Mouse (Mus musculus) testis, postnatal 14 days (tissue): ENCODE measurements around the gene Vps8.

Source experiments
- DNase-seq: peaks from one replicate; pipeline ENCODE4 v3.0.0; 2021; ENCODE audit warnings: low spot score

Gene Vps8

GRCm38 (mm10) chr16:21478376-21478775 lies 55.5 kb downstream of the Vps8 start:
- DNase-seq: no peak

DNA sequence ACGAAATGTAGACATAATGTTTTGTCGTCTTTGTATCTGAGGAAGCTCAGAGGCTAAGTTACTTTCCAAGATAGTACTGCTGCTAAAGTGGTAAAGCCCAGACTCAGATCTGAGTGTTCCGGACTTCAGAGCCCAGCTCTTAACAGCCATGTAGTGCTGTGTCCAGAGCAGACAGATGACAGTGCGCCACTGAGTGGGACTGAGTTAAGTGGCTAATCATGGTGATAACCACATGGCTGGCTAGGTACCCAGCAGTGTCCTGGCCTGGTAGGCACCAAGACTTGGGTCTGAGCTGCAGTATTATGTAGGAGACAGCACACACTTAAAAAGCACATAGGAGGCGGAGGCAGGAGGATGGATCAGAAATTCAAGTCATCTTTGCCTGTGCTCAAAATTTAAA lies 60.9 kb downstream of the Vps8 start:
- no peak for DNase-seq

DNA sequence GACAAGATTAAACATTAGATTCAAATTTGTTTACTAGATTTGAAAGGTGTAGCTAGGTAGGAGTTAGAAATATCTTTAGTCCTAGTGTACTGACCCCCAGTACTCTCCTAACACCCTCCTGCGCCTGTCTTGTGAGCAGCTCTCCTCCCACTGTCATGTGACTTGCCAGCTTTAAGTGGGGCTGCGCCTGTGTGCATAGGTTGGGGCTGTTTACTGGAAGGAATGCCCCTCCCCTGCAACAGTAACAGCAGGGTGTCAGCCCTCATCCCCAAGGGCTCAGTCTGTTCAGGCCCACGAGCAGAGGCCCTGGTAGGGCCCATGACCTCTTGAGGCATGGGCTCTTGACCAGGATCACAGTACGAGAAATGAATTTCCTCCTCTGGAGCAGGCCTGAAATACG lies 62.8 kb downstream of the Vps8 start:
- no peak for DNase-seq

DNA sequence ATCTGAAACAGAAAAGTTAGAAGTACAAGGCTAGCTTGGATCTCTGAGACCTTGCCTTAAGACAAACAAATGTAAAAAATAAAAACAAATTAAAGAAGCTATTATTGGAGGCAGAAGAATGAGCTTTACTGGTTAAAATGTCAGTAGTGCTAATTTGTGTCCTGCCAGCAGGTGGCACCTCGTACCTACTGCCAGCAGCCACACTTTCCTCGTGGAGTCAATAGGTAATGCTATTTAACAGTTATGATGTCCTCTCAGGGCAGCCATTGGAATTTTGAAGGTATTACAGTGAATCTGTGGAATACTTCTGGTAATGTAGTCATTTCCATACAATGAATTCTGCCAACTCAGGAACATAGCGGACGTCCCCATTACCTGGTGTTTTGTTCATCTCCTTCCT lies 65.5 kb downstream of the Vps8 start:
- DNase-seq: no peak

GRCm38 (mm10) chr16:21492346-21492745 lies 69.4 kb downstream of the Vps8 start:
- DNase-seq: no peak

- no peak for DNase-seq
These were observed 70.0 kb downstream of the Vps8 start for GRCm38 (mm10) chr16:21492894-21493293.

- DNase-seq: no peak
These were observed 71.8 kb downstream of the Vps8 start for GRCm38 (mm10) chr16:21494681-21495080.

DNA sequence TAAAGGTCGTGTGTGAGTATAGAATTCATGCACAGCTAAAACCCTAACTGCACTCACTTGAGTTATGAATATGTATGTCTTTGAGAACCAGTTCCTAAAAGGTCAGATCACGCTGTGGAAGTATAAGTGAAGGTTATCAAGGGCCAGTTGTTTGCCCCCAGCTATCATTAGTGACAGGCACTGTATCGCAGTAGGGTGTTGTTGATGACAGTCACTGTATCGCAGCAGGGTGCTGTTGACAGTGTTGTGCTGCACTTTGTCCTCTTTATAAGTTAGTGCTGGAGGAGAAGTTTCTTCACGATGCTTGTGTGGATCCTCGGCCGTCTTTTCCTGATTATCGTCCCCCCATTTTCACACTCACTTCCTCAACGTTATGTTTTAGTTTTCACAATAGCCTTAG lies 73.9 kb downstream of the Vps8 start:
- DNase-seq: no peak

- DNase-seq: no peak
These were observed 74.7 kb downstream of the Vps8 start for GRCm38 (mm10) chr16:21497627-21498026.

DNA sequence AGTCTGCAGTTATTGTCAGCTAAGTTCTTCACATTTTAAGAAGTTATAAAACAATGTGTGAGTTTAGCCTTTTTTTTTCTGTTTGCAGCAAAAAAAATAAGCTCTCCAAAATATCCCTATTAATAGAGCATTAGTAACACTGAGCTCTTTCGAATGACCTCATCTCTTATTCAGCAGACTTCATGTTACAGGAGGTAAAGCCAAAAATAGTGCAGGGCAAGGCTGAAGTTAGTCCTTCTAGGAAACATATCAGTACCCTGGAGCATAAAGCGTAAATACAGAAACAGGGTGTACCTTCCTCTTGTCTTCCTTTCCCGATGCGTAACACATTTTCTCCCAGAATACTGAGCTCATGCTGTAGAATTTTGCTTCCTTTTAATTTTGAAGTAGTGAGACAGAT lies 76.1 kb downstream of the Vps8 start:
- DNase-seq: no peak

DNA sequence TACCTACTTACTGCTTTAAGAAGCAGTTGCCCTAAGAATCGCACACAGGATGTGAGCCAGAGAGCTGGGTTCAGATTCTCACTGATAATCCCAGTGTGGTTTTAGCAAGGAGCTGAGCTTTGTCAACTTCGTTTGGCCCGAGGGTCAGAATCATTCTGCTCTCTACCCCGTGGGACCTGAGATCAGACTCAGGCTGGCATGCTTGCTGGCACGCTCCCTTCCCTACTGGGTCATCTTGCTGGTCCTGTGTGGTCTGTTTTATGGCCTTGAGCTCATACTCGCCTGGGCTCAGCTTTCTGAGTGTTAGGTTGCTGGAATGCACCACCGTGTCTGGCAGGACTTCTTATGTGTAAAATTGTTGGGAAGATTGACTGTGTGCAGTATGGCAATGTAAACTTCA lies 76.7 kb downstream of the Vps8 start:
- DNase-seq: no peak

- DNase-seq: no peak
These were observed 95.9 kb downstream of the Vps8 start for GRCm38 (mm10) chr16:21518833-21519232.

DNA sequence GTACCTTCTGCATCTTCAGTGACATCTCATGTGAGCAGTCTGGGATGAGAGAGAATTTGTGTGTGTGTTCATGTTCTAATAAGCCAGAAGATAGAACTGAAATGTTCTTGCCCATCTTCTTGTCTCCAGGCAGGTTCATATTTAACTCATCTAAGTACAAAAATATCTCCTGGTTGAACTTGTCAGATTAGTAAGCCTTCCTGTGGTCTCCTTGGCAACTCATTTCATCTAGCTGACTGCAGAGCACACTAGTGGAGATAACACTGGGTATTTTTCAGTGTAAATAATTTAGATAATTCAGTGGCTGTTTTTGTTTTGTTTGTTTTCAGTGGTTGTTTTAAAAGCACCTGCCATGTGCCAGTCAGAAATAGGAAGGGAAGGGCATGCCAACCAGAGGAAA lies 96.9 kb downstream of the Vps8 start:
- DNase-seq: no peak

DNA sequence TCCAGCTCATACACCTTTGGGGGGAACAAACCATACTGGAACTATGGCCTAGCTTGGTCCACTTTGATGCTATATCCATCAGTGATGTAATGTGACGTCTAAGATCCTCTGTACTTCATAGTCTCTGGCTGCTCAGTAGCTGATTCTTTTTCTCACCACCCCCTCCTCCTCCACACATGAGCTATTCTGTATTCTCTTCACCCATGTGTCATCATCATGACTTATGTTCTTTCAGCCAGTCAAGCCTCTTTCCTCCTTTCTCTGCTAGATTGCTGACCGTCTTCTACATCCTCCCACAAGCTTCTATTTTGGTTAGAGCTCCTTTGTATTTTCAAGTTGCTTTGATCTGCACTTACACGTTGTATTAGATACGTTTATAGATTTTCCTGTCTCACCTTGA lies 100.8 kb downstream of the Vps8 start:
- DNase-seq: no peak

DNA sequence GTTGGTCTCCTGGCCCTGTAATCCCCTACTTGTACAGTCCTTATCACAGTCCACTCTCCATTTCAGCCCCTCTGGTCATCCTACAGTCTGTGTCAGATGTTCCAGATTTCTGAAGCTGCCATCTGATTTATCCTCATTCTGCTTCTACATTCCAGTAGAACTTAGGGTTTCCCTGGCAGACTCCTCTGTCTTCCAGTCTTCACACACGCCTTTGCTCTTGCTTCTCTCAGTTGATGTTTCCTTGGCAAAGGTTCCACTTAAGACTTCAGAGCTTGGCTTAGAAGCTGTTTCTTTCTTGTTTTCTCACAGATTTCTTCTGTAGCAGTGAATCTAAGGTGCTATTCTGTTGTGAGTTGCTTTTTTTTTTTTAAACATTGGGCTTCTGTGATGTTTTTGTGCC lies 102.5 kb downstream of the Vps8 start:
- no peak for DNase-seq

- no peak for DNase-seq
These were observed 104.5 kb downstream of the Vps8 start for GRCm38 (mm10) chr16:21527271-21528007.

GRCm38 (mm10) chr16:21533503-21533902 lies 110.6 kb downstream of the Vps8 start:
- DNase-seq: no peak

- DNase-seq: no peak
These were observed 113.5 kb downstream of the Vps8 start for GRCm38 (mm10) chr16:21536240-21537005.

DNA sequence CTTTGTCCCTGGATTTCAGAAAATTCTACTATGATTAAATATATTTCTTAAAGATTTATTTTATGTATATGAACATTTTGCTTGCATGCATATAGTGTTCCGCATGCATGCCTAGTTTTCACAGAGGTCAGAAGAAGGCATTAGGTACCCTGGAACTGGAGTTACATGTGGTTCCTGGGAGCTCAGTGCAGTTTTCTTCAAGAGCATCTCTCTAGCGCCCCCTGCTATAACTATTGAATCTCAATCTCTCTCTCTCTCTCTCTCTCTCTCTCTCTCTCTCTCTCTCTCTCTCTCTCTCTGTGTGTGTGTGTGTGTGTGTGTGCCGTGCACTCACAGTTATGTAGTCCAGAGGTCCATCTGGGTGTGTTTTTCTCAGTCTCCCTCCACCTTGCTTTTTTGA lies 114.4 kb downstream of the Vps8 start:
- no peak for DNase-seq

GRCm38 (mm10) chr16:21538889-21539288 lies 116.0 kb downstream of the Vps8 start:
- no peak for DNase-seq

GRCm38 (mm10) chr16:21542559-21542958 lies 119.6 kb downstream of the Vps8 start:
- no peak for DNase-seq

DNA sequence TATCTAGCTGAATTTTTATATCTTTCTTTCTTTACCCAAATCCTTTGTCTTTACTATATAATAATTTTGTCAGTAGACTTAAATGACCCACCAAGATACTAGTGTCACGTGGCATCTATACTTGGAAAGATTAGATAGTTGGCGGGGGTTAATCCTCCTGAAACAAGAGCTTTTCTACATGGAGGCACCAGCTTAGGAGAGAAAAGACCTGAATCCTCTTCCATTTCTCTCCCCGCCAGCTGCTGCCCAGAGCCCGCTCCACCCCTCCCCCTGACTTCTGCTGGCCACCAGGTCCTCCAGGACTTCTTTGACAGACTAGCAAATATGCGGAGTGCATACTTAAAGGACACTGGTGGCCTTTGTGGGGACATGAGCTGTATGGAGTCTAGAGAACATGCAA lies 124.5 kb downstream of the Vps8 start:
- no peak for DNase-seq

DNA sequence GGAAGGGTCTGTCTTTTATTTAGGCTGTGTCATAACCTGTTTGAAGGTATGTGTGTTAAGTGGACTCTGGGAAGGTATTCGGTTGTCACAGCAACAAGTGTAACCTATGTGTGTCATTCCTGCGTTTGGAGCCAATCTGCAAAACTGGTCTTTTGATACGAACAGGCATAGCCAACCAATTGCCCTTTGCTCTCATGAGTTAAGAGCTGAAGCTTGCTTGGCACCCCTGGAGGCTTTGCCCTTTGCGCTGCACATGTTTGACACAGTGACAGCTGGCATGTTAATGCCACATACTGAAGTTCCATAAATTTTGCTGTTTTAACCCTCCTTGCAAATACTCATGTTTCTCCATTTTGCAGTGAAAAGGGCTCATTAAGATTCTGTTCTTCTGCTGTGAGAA lies 126.8 kb downstream of the Vps8 start:
- no peak for DNase-seq

- DNase-seq: no peak
These were observed 127.5 kb downstream of the Vps8 start for GRCm38 (mm10) chr16:21550453-21550852.
